23 mouse cellular contexts compared by ENCODE assay signal in genomic region chr10:20747229-20747628, GRCm38 (mm10).
"Had no signal": no experiment of that assay in that cellular context is flagged by ENCODE, and none has a peak within 500 bp of the region (broad histone marks: within the 10 kb centered on the region; RNA-seq: fewer than 3 reads in every experiment).

No protein-coding gene starts in this region.

- ATAC-seq: hindbrain, postnatal 0 days; intestine, embryonic 16.5 days had no signal

- H3K36me3 ChIP-seq: heart, embryonic 13.5 days; heart, embryonic 15.5 days; hindbrain, embryonic 13.5 days; hindbrain, embryonic 15.5 days; kidney, embryonic 15.5 days; limb, embryonic 13.5 days; limb, embryonic 15.5 days had no signal

- H3K4me2 ChIP-seq: heart, embryonic 11.5 days; heart, embryonic 13.5 days; heart, embryonic 15.5 days; hindbrain, embryonic 13.5 days; hindbrain, embryonic 15.5 days; kidney, embryonic 15.5 days; limb, embryonic 13.5 days; limb, embryonic 15.5 days had no signal

- H3K9me3 ChIP-seq: heart, embryonic 13.5 days; heart, embryonic 15.5 days; hindbrain, embryonic 13.5 days; hindbrain, embryonic 15.5 days; kidney, embryonic 15.5 days; limb, embryonic 13.5 days; limb, embryonic 15.5 days had no signal

- H3K27me3 ChIP-seq: heart, embryonic 13.5 days; heart, embryonic 15.5 days; hindbrain, embryonic 13.5 days; hindbrain, embryonic 15.5 days; kidney, embryonic 15.5 days; limb, embryonic 13.5 days; limb, embryonic 15.5 days had no signal

- H3K9ac ChIP-seq: heart, embryonic 13.5 days; heart, embryonic 15.5 days; hindbrain, embryonic 13.5 days; hindbrain, embryonic 15.5 days; kidney, embryonic 15.5 days; limb, embryonic 13.5 days; limb, embryonic 15.5 days had no signal

- H3K27ac ChIP-seq: heart, adult 2 months; heart, embryonic 13.5 days; heart, embryonic 15.5 days; hindbrain, embryonic 13.5 days; hindbrain, embryonic 15.5 days; hindbrain, postnatal 0 days; kidney, embryonic 15.5 days; layer of hippocampus, adult 2 months; limb, embryonic 13.5 days; limb, embryonic 15.5 days had no signal

- H3K4me1 ChIP-seq: heart, embryonic 15.5 days; hindbrain, embryonic 13.5 days; hindbrain, embryonic 15.5 days; kidney, embryonic 15.5 days; limb, embryonic 15.5 days had no signal

- H3K4me3 ChIP-seq: heart, adult 2 months; heart, embryonic 13.5 days; heart, embryonic 15.5 days; hindbrain, embryonic 13.5 days; hindbrain, embryonic 15.5 days; kidney, embryonic 15.5 days; layer of hippocampus, adult 2 months; limb, embryonic 13.5 days; limb, embryonic 15.5 days had no signal

- DNase-seq: gastrocnemius, postnatal 14 days; gastrocnemius, postnatal 36 days; heart, adult 2 months; heart, postnatal 14 days; heart, postnatal 36 days; kidney, adult 11 months; kidney, adult 2 months; kidney, adult 9 months; kidney, postnatal 10 days; kidney, postnatal 25 days; kidney, postnatal 4 days; left cerebral cortex, postnatal 4 days had no signal
